Mouse (Mus musculus) liver, embryonic 14.5 days (tissue): ENCODE results near the gene Tmem179. TPM values are rescaled to one million over a fixed set of nuclear protein-coding genes. Genes with fewer than 3 reads are reported as not detected.

Experiments
- ATAC-seq: fragments of 200-750 bp; cut with Nextera tagmentation; 2 replicates; pipeline ENCODE4 v1.8.0; 2017; ENCODE audit warnings: moderate number of reproducible peaks, mild to moderate bottlenecking, moderate library complexity; ENCODE audit not compliant: insufficient read depth
- DNase-seq, 3 experiments: peaks; one replicate each; pipeline ENCODE4 v3.0.0-alpha.2; 2012 to 2013; ENCODE audit warnings: low read depth in 3 of 3, low spot score in 3 of 3
- H3K27ac ChIP-seq: fragments of 300-500 bp; sonication (generic); 2 replicates; pipeline ENCODE4 v1.5.1; 2014; ENCODE audit warnings: moderate library complexity, mild to moderate bottlenecking, control low read depth, inconsistent platforms
- H3K27me3 ChIP-seq: fragments of 300-500 bp; sonication (generic); 2 replicates; pipeline ENCODE4 v1.6.1; 2014; ENCODE audit warnings: mild to moderate bottlenecking, low read length, moderate library complexity; ENCODE audit not compliant: control insufficient read depth, insufficient read depth
- H3K36me3 ChIP-seq: fragments of 300-500 bp; sonication (generic); replicated peaks from 2 replicates; pipeline ENCODE4 v1.6.1; 2014; ENCODE audit warnings: low read depth; ENCODE audit not compliant: control insufficient read depth, insufficient read depth
- H3K4me1 ChIP-seq, 2 experiments: fragments of 200-500 bp in 1 of 2; fragments of 300-500 bp in 1 of 2; sonication (generic) in 1 of 2; replicated peaks; 2 replicates each; pipeline ENCODE4 v1.6.1; 2012 to 2014; ENCODE audit warnings: antibody characterized with exemption in 1 of 2, inconsistent platforms in 1 of 2, low read length in 1 of 2; ENCODE audit not compliant: control insufficient read depth in 2 of 2, insufficient read depth in 2 of 2
- H3K4me2 ChIP-seq: fragments of 300-500 bp; sonication (generic); 2 replicates; pipeline ENCODE4 v1.6.1; 2014; ENCODE audit warnings: low read depth, mild to moderate bottlenecking, control low read depth, moderate library complexity
- H3K4me3 ChIP-seq, 2 experiments: fragments of 200-500 bp in 1 of 2; fragments of 300-500 bp in 1 of 2; sonication (generic) in 1 of 2; 2 replicates each; pipeline ENCODE4 v1.5.1; 2012 to 2014; ENCODE audit warnings: low read depth in 2 of 2, low read length in 2 of 2, mild to moderate bottlenecking in 2 of 2, control low read depth in 1 of 2, inconsistent platforms in 1 of 2, moderate library complexity in 1 of 2; ENCODE audit not compliant: insufficient read depth in 1 of 2
- H3K9ac ChIP-seq: fragments of 300-500 bp; sonication (generic); replicated peaks from 2 replicates; pipeline ENCODE4 v1.6.1; 2014; ENCODE audit warnings: mild to moderate bottlenecking, control low read depth, moderate library complexity
- H3K9me3 ChIP-seq: fragments of 300-500 bp; sonication (generic); 2 replicates; pipeline ENCODE4 v1.6.1; 2016; ENCODE audit warnings: low read length, mixed read lengths; ENCODE audit not compliant: control insufficient read depth
- CTCF ChIP-seq: IDR thresholded peaks from 2 replicates; pipeline ENCODE4 v1.5.1; 2016; ENCODE audit warnings: antibody characterized with exemption, low read depth, control low read depth
- EP300 ChIP-seq: IDR thresholded peaks from 2 replicates; pipeline ENCODE4 v1.6.1; 2016; ENCODE audit warnings: antibody characterized with exemption, low read depth
- WGBS: fragments of 180-500 bp; shearing (Covaris S2); extraction: QIAGEN DNeasy Blood & Tissue Kit; methylation state at CpG from one replicate; pipeline ENCODE4 v1.1.7; 2014; ENCODE audit not compliant: insufficient replicate concordance; 5-methylcytosine and 5-hydroxymethylcytosine counted together
- polyA plus RNA-seq, 2 experiments: library from polyadenylated mRNA; depleted of rRNA in 1 of 2; stranded (reverse) in 1 of 2; unstranded in 1 of 2; fragments of >200 nt; fragmentation: Nextera tagmentation in 1 of 2; extraction: Ambion mirVana in 1 of 2; gene quantifications; 2 replicates each; pipeline versions ENCODE4 v1.2.1 to v1.2.3; 2012 to 2014

Tmem179 gene
- polyA plus RNA-seq, 2 experiments: 0.02 to 0.05 TPM

- no peak overlapping the region for H3K27ac ChIP-seq
- H3K4me1 ChIP-seq: 0 out of 4 replicates have a peak, but pooled peaks cover 0 to 2% of the 10 kb centered on the region in 2 experiments
- no peaks in the 10 kb centered on the region for H3K27me3 ChIP-seq
- no peak overlapping the region for H3K4me3 ChIP-seq
- H3K9ac ChIP-seq: no peak overlapping the region
- H3K36me3 ChIP-seq: no peaks in the 10 kb centered on the region
- TF ChIP-seq CTCF: no peak
- TF ChIP-seq EP300: no peak
- no peak overlapping the region for H3K4me2 ChIP-seq
- 69% methylated on average over 7 of the region's 7 CpGs for WGBS
- H3K9me3 ChIP-seq: no peaks in the 10 kb centered on the region
- ATAC-seq (no peak), DNase-seq (no peak)
Measured at GRCm38 (mm10) chr12:112469393-112469792, 47.2 kb downstream of the Tmem179 start.

DNA sequence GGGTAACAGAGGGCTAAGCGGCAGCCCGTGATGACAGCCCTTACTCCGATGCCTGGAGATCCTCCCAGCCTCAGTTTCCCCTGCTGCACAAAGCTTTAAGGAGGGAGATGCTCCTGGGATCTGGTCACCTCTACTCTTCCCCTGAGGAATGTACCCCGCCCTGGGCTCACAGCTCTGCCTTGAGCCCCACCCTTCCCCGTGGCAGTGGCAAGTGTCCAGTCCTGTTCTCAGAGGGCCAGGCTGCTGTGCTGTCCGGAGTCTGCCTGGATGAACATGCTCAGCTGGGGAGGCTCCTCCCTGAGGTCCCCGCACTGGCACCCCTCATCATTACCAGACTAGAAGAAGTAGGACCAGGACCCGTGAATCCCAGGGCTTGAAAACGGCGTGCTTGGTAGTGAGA lies 49.2 kb downstream of the Tmem179 start:
- ATAC-seq (no peak), DNase-seq (no peak)
- H3K4me3 ChIP-seq: no peak overlapping the region
- H3K36me3 ChIP-seq: no peaks in the 10 kb centered on the region
- no peak overlapping the region for H3K4me2 ChIP-seq
- H3K27ac ChIP-seq: no peak overlapping the region
- no peak overlapping the region for H3K9ac ChIP-seq
- 0 out of 4 replicates have a peak, but pooled peaks cover 0 to 2% of the 10 kb centered on the region in 2 experiments for H3K4me1 ChIP-seq
- H3K9me3 ChIP-seq: no peaks in the 10 kb centered on the region
- H3K27me3 ChIP-seq: no peaks in the 10 kb centered on the region
- 70% methylated on average over 10 of the region's 10 CpGs for WGBS
- TF ChIP-seq EP300 (no peak), CTCF (no peak)

DNA sequence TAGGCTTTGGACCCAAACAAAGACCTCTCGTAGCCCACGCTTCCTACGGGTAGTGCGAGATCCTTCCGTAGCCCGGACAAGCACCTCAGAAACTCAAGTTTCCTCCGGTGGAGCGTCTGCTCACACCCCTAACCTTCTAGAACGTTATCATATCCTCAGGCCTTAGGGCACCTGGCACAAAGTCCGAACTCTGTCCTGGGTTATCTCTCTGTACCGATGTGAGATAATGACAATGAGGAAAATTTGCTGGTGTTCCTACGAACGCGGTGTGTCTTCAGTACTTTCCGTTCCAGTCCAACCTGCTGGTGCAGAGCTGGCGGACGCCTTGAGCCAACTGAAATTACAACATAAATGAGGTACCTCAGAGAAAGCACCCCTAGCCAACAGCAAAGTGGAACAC lies 50.6 kb downstream of the Tmem179 start:
- no peak overlapping the region for H3K9ac ChIP-seq
- H3K27me3 ChIP-seq: no peaks in the 10 kb centered on the region
- no peak overlapping the region for H3K4me3 ChIP-seq
- no peaks in the 10 kb centered on the region for H3K36me3 ChIP-seq
- H3K4me1 ChIP-seq: 0 out of 4 replicates have a peak, but pooled peaks cover 0 to 2% of the 10 kb centered on the region in 2 experiments
- no peak overlapping the region for H3K4me2 ChIP-seq
- H3K27ac ChIP-seq: no peak overlapping the region
- no peak for DNase-seq
- no peak for TF ChIP-seq CTCF
- H3K9me3 ChIP-seq: no peaks in the 10 kb centered on the region
- ATAC-seq: no peak
- 71% methylated on average over 17 of the region's 17 CpGs for WGBS

- Histone ChIP-seq H3K27ac (no peak overlapping the region), H3K4me2 (no peak overlapping the region), H3K4me3 (no peak overlapping the region), H3K4me1 (0 out of 4 replicates have a peak, but pooled peaks cover 0 to 2% of the 10 kb centered on the region in 2 experiments), H3K9me3 (no peaks in the 10 kb centered on the region), H3K27me3 (no peaks in the 10 kb centered on the region), H3K9ac (no peak overlapping the region), H3K36me3 (no peaks in the 10 kb centered on the region)
- DNase-seq: no peak
- ATAC-seq: no peak
- 49% methylated on average over 3 of the region's 3 CpGs for WGBS
- TF ChIP-seq CTCF (no peak), EP300 (no peak)
Measured at GRCm38 (mm10) chr12:112464516-112464915, 52.0 kb downstream of the Tmem179 start.

DNA sequence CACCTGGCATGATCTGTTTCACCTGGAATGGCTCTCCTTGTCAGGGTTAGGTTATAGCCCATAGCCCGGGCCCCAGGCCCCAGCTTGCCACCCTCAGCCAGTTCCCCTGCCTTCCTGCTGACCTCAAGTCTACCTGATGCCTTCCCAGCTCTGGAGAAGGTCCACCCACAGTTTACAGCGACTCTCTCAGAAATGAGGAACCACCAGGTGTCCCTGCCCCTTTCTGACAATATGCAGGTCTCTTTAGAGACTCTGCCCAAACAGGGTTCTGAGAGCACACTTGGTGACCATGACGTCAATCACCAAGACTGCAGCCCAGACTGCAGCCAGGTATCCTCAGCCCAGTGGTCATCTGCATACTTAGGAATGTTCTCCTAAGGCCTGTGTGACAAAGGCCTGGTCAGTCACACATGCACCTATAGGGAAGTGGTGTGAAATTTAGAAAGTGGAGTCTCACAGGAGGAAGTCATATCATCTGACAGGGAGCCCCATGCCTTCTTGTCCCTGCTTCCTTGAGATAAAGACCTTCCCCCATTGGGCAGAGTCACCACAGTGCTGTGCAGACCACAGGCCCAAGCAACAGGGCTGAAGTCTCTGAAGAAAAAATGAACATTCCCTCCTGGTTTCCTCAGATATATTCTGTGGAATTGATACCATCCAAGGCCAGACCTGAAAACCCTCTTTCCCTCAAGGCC lies 52.6 kb downstream of the Tmem179 start:
- 6% methylated on average over 3 of the region's 3 CpGs for WGBS
- Histone ChIP-seq H3K27me3 (no peaks in the 10 kb centered on the region), H3K36me3 (no peaks in the 10 kb centered on the region), H3K9me3 (no peaks in the 10 kb centered on the region), H3K4me1 (0 out of 4 replicates have a peak, but pooled peaks cover 0 to 2% of the 10 kb centered on the region in 2 experiments), H3K27ac (no peak overlapping the region), H3K9ac (no peak overlapping the region), H3K4me2 (no peak overlapping the region), H3K4me3 (no peak overlapping the region)
- TF ChIP-seq EP300 (no peak), CTCF (no peak)
- no peak for DNase-seq
- peak; percentile 51; the same call in 1 of the 2 replicates for ATAC-seq
